Mouse (Mus musculus) frontal cortex, postnatal 36 days (tissue): ENCODE data around the gene Lefty2.
"Not testable (repeated sequence)": the region's sequence is repeated elsewhere in the genome, so short reads cannot be mapped to it uniquely, and the experiment has no call there.

Experiments used
- DNase-seq, 2 experiments: peaks; one replicate each; pipeline ENCODE4 v3.0.0; 2022; ENCODE audit warnings: low spot score in 2 of 2

Lefty2 gene

GRCm38 (mm10) chr1:180894088-180894987, 1.4 kb downstream of the Lefty2 start:
- DNase-seq, result not testable (repeated sequence)

- DNase-seq, result no peak
Observed at GRCm38 (mm10) chr1:180901107-180901506, 8.2 kb downstream of the Lefty2 start.

DNA sequence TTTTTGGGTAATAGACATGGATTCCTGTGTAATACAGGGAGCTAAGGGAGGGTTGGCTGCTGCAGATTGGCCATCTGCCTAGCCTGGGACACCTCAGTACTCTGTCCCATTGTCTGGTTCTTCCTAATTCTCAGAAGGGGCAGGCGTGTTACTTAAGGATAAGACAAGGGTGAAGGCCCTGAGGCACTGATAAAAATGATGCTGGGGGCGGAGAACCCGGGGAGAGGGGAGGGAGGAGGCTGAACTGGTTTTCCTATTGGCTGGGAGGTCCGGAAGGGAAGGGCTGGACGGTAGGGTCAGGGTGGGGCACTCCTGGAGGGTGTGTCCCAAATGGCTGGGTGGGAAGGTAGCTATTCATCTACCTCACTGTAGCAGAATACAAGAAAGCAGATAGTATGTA, 10.0 kb downstream of the Lefty2 start:
- DNase-seq, result no peak

DNA sequence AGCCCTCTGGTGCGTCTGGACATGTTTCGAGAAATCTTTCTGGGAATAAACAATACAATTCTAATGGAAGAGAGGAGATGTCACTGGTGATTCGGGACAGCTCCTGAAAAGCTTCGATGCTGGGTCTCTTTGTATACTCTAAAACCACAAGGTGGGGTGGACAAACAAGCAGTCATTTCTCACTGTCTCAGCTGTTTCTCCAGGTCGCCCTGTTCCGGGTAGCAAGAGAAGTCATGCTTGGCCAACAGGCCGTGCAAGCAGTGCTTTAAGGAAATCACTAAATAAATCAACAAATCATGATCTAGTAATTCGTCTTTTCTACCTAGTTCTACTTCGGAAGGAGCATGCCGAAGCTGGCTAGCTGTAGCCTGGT, 10.7 kb downstream of the Lefty2 start:
- DNase-seq, result no peak

DNA sequence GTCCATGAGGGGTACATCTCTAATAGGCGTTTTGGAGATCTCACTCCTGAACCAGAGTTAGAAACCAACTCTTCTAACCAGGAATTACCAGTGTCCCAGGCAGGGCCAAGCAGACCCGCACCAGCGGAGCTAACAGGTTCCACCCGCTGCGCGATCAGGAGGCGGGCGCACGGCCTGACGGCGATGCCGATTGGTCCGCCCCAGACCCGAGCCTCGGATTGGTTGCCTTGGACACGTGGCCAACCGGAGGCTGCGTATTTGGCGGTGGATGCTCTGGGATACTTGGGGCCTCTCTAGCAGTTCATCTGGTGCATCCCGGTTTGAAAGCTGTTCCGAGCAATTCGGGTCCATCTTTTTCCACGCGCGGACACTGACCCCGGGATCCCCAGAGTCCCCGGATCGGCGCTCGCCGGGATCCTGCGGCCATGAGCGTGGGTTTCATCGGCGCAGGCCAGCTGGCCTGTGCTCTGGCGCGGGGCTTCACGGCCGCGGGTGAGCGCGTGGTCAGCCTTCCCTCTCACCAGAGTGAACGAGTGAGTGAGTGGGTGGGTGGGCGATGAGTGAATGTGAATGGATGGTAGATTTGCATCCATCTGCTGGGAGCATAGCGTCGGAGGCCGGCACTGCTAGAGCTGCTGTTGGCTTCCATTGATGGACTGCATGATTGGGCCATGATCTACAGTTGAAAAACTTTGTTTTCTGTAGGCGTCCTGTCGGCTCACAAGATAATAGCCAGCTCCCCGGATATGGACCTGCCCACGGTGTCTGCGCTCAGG, 11.3 kb downstream of the Lefty2 start, which contains the start of gene Pycr2:
TSS of gene Pycr2 (plus strand) at position 255 of the 776 bp plus-strand sequence.
- peak; percentile 92 to 95 for DNase-seq

GRCm38 (mm10) chr1:180904815-180905080, 11.8 kb downstream of the Lefty2 start:
- no peak for DNase-seq

GRCm38 (mm10) chr1:180905307-180905706, 12.4 kb downstream of the Lefty2 start:
- DNase-seq, result no peak

- no peak for DNase-seq
Observed at GRCm38 (mm10) chr1:180905876-180906275, 13.0 kb downstream of the Lefty2 start.

DNA sequence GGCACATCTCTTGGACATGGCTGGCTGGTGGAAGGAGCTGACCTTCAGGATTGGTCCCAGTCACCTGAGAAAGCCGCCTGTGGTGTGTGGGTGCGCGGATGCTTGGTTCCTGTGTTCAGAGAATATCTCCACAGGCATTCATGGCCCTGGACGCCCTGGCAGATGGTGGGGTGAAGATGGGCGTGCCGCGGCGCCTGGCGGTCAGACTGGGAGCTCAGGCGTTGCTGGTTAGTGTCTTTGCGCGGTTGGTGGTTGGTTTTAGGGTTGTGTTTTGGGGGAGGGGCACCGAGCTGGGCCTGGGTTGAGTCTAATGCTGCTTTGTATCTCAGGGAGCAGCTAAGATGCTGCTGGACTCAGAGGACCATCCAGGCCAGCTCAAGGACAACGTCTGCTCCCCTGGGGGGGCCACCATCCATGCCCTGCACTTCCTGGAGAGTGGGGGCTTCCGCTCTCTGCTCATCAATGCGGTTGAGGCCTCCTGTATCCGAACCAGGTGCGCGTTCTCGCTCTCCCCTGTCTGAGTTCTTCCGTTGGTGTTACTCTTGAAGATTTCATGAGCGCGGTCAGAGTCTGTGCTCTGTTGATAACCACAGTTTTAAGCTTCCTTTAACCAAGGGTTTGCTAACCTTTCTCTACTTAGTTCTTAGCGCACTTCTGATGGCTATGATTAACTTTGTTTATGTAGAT, 13.7 kb downstream of the Lefty2 start:
- no peak for DNase-seq

DNA sequence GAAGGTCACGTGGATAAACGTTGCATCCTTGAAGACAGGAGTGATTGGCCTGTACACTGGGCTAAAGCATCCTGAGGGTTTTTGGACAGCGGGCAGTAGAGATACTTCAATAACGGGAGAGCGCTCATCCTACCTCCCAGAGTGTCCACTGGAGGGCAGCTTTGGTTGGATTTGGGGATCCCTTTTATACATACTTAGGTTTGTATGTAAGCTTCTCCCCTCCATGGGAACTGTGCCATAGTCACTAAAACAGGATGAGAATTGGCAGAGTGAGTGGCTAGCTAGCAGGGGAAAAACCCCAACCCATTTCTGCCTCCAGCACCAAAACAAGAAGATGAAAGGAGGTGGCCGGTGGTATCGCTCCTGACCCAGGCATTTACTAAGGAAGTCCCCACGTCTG, 18.2 kb downstream of the Lefty2 start:
- DNase-seq, result no peak

GRCm38 (mm10) chr1:180911653-180912287, 18.9 kb downstream of the Lefty2 start:
- no peak for DNase-seq

GRCm38 (mm10) chr1:180912792-180913191, 19.9 kb downstream of the Lefty2 start:
- no peak for DNase-seq

GRCm38 (mm10) chr1:180913797-180914196, 20.9 kb downstream of the Lefty2 start:
- DNase-seq, result no peak

DNA sequence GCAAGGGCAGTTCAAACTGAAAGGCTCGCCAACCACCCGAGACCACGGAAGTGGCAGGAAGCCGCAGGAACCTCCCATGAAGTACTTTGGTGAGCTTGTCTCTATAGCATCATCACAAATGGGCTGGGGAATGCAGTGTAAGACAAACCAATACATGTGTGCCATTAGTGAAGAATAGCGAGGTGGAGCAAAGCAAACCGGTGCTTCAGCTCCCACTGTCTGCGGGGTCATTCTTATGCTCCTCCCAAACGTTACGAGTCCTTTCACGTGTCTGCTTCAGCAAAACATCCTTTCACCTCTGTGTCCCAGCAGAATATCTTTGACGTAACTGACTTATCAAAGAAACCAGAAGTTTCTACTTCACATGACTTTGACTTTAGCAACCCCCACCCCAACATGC, 23.5 kb downstream of the Lefty2 start:
- no peak for DNase-seq

- DNase-seq, result no peak
Observed at GRCm38 (mm10) chr1:180917053-180917452, 24.1 kb downstream of the Lefty2 start.

GRCm38 (mm10) chr1:180919686-180920085, 26.8 kb downstream of the Lefty2 start:
- no peak for DNase-seq

- DNase-seq, result no peak
Observed at GRCm38 (mm10) chr1:180922273-180923048, 29.6 kb downstream of the Lefty2 start.

DNA sequence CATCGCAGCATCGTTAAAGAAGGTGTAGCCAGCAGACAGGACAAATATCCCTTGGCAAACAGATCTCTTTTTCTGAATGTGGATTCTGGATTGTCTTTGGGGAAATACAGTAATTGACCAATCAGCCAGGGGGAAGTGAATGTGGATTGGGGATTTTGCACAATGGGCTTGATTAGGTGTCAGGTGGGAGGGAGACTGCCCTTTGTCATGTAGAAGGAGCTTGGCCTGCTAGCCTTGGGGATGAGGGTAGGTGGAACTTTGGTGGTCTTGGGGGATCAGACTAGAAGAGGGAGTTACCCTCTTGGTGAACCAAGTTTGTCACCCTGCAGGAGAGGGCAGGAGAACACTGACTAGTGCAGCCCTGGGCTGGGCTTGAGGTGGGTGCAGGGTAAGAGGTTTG, 31.8 kb downstream of the Lefty2 start:
- DNase-seq, result no peak

GRCm38 (mm10) chr1:180926286-180926685, 33.4 kb downstream of the Lefty2 start:
- DNase-seq, result no peak

GRCm38 (mm10) chr1:180929599-180929998, 36.7 kb downstream of the Lefty2 start:
- DNase-seq, result no peak

DNA sequence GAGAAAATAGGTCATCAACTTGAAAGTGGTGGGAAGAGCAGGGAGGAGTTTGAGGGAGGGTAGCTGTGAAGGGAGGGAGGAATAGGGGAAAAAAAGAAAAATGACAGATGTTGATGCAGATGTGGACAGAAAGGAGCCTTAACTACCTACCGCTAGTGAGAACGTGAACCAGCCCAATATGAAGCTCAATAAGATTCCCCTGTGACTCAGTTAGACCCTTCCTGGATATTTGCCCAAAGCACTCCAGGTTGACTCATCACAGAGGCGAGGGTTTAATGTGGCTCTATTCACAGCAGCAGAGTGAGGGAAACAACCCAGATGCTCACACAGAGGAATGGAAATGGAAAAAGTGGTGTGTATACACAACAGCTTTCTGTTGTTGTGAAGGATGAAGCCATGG, 38.2 kb downstream of the Lefty2 start:
- no peak for DNase-seq
